Mouse (Mus musculus) liver, postnatal 0 days (tissue): Measurements from ENCODE around the gene Olfr460. TPM values are rescaled to one million over a fixed set of nuclear protein-coding genes. Genes with fewer than 3 reads are reported as not detected.

Source experiments
- ATAC-seq: fragments of 200-750 bp; cut with Nextera tagmentation; 2 replicates; pipeline ENCODE4 v1.8.0; 2017; ENCODE audit warnings: mild to moderate bottlenecking, moderate library complexity
- DNase-seq: peaks from one replicate; pipeline ENCODE4 v3.0.0-alpha.2; 2016
- H3K27ac ChIP-seq: fragments of 300-500 bp; sonication (generic); 2 replicates; pipeline ENCODE4 v1.5.1; 2014; ENCODE audit warnings: antibody characterized with exemption, moderate library complexity, mild to moderate bottlenecking, low read depth
- H3K27me3 ChIP-seq: fragments of 300-500 bp; sonication (generic); 2 replicates; pipeline ENCODE4 v1.6.1; 2014; ENCODE audit warnings: low read length, control low read depth, mixed read lengths; ENCODE audit not compliant: insufficient read depth
- H3K36me3 ChIP-seq: fragments of 300-500 bp; sonication (generic); replicated peaks from 2 replicates; pipeline ENCODE4 v1.6.1; 2014; ENCODE audit warnings: mild to moderate bottlenecking, control low read depth, low read length, moderate library complexity, mixed read lengths; ENCODE audit not compliant: insufficient read depth
- H3K4me1 ChIP-seq: fragments of 300-500 bp; sonication (generic); 2 replicates; pipeline ENCODE4 v1.6.1; 2014; ENCODE audit warnings: antibody characterized with exemption, mild to moderate bottlenecking, control low read depth; ENCODE audit not compliant: insufficient read depth
- H3K4me2 ChIP-seq: fragments of 300-500 bp; sonication (generic); 2 replicates; pipeline ENCODE4 v1.6.1; 2014; ENCODE audit warnings: low read depth, mild to moderate bottlenecking, low read length, moderate library complexity, mixed read lengths
- H3K4me3 ChIP-seq: fragments of 300-500 bp; sonication (generic); 2 replicates; pipeline ENCODE4 v1.5.1; 2014; ENCODE audit warnings: low read depth, low read length
- H3K9ac ChIP-seq: fragments of 300-500 bp; sonication (generic); replicated peaks from 2 replicates; pipeline ENCODE4 v1.6.1; 2014; ENCODE audit warnings: mild to moderate bottlenecking, moderate library complexity
- H3K9me3 ChIP-seq: fragments of 300-500 bp; sonication (generic); 2 replicates; pipeline ENCODE4 v1.6.1; 2016; ENCODE audit warnings: mild to moderate bottlenecking, control low read depth, low read length, mixed read lengths
- CTCF ChIP-seq: sonication (generic); IDR thresholded peaks from 2 replicates; pipeline ENCODE4 v1.5.1; 2016; ENCODE audit warnings: antibody characterized with exemption, low read depth
- EP300 ChIP-seq: IDR thresholded peaks from 2 replicates; pipeline ENCODE4 v1.6.1; 2016; ENCODE audit warnings: antibody characterized with exemption, low read depth, mild to moderate bottlenecking
- WGBS: fragments of 180-500 bp; shearing (Covaris S2); extraction: QIAGEN DNeasy Blood & Tissue Kit; methylation state at CpG from one replicate; pipeline ENCODE4 v1.1.7; 2014; ENCODE audit not compliant: insufficient replicate concordance; 5-methylcytosine and 5-hydroxymethylcytosine counted together
- polyA plus RNA-seq: library from polyadenylated mRNA; unstranded; fragments of >200 nt; fragmentation: Nextera tagmentation; extraction: Ambion mirVana; gene quantifications from 2 replicates; pipeline ENCODE4 v1.2.1, GENCODE M21; 2015

Gene Olfr460
- not detected in 2 replicates for polyA plus RNA-seq

GRCm38 (mm10) chr6:40569187-40569586 is at the start of gene Olfr460:
Gene Olfr460 (plus strand): TSS chr6:40569487.
- Histone ChIP-seq H3K4me2 (no peak within 1 kb of the TSS), H3K27me3 (no peaks in the 10 kb centered on the region), H3K27ac (no peak within 1 kb of the TSS), H3K9me3 (no peaks in the 10 kb centered on the region), H3K4me3 (no peak within 1 kb of the TSS), H3K36me3 (no peaks in the 10 kb centered on the region), H3K4me1 (no peaks in the 10 kb centered on the region), H3K9ac (no peak within 1 kb of the TSS)
- WGBS = 80% methylated on average over 3 of the region's 3 CpGs
- DNase-seq (no peak), ATAC-seq (no peak)
- no peak for TF ChIP-seq CTCF
- TF ChIP-seq EP300 = no peak

GRCm38 (mm10) chr6:40544690-40545089 is 24.6 kb upstream of the Olfr460 start:
- no peak overlapping the region for H3K4me2 ChIP-seq
- no peaks in the 10 kb centered on the region for H3K4me1 ChIP-seq
- no peak overlapping the region for H3K9ac ChIP-seq
- H3K4me3 ChIP-seq = no peak overlapping the region
- H3K36me3 ChIP-seq = no peaks in the 10 kb centered on the region
- no peak for ATAC-seq
- no peak for TF ChIP-seq CTCF
- no peak for TF ChIP-seq EP300
- H3K27me3 ChIP-seq = no peaks in the 10 kb centered on the region
- no peaks in the 10 kb centered on the region for H3K9me3 ChIP-seq
- no peak overlapping the region for H3K27ac ChIP-seq
- no peak for DNase-seq
- 68% methylated on average over 10 of the region's 10 CpGs for WGBS

GRCm38 (mm10) chr6:40554950-40555349 is 14.3 kb upstream of the Olfr460 start, which contains the start of gene Olfr461:
Gene Olfr461 (minus strand): TSS chr6:40555050.
- H3K27ac ChIP-seq = no peak within 1 kb of the TSS
- no peaks in the 10 kb centered on the region for H3K9me3 ChIP-seq
- DNase-seq = no peak
- H3K4me1 ChIP-seq = no peaks in the 10 kb centered on the region
- H3K27me3 ChIP-seq = no peaks in the 10 kb centered on the region
- no peak for ATAC-seq
- H3K4me3 ChIP-seq = no peak within 1 kb of the TSS
- H3K4me2 ChIP-seq = no peak within 1 kb of the TSS
- no peaks in the 10 kb centered on the region for H3K36me3 ChIP-seq
- 72% methylated on average over 2 of the region's 2 CpGs for whole genome bisulfite sequencing
- no peak within 1 kb of the TSS for H3K9ac ChIP-seq
- TF ChIP-seq CTCF = no peak
- no peak for TF ChIP-seq EP300

GRCm38 (mm10) chr6:40573618-40574017 is 4.3 kb downstream of the Olfr460 start:
- Histone ChIP-seq H3K27me3 (no peaks in the 10 kb centered on the region), H3K36me3 (no peaks in the 10 kb centered on the region), H3K9ac (no peak overlapping the region), H3K9me3 (no peaks in the 10 kb centered on the region), H3K4me1 (no peaks in the 10 kb centered on the region), H3K4me3 (no peak overlapping the region), H3K4me2 (no peak overlapping the region), H3K27ac (no peak overlapping the region)
- TF ChIP-seq EP300 = no peak
- no peak for TF ChIP-seq CTCF
- WGBS = 47% methylated on average over 3 of the region's 3 CpGs
- no peak for DNase-seq
- no peak for ATAC-seq

- TF ChIP-seq EP300 = peak; percentile 34; the same call in 1 of the 2 replicates
- no peak for TF ChIP-seq CTCF
- Histone ChIP-seq H3K4me1 (no peaks in the 10 kb centered on the region), H3K27ac (no peak overlapping the region), H3K36me3 (no peaks in the 10 kb centered on the region), H3K4me2 (no peak overlapping the region; the same call in 1 of the 2 replicates), H3K27me3 (no peaks in the 10 kb centered on the region), H3K4me3 (no peak overlapping the region), H3K9me3 (no peaks in the 10 kb centered on the region), H3K9ac (no peak overlapping the region)
- DNase-seq (no peak), ATAC-seq (0 out of 2 replicates have a peak, but pooled peaks have one; percentile 33)
- WGBS = 42% methylated on average over 1 of the region's 1 CpGs
These were observed 7.0 kb downstream of the Olfr460 start for GRCm38 (mm10) chr6:40576305-40576704.

GRCm38 (mm10) chr6:40584336-40584735 is 15.0 kb downstream of the Olfr460 start:
- ATAC-seq (no peak), DNase-seq (no peak)
- 46% methylated on average over 6 of the region's 6 CpGs for WGBS
- Histone ChIP-seq H3K4me2 (peak overlapping the region; percentile 38), H3K36me3 (no peaks in the 10 kb centered on the region), H3K4me3 (peak overlapping the region; percentile 34), H3K27ac (0 out of 2 replicates have a peak overlapping the region, but pooled peaks have one; percentile 4), H3K4me1 (no peaks in the 10 kb centered on the region), H3K9ac (no peak overlapping the region), H3K9me3 (no peaks in the 10 kb centered on the region), H3K27me3 (no peaks in the 10 kb centered on the region)
- TF ChIP-seq CTCF = no peak
- no peak for TF ChIP-seq EP300

GRCm38 (mm10) chr6:40585645-40586044 is 16.4 kb downstream of the Olfr460 start, which contains the start of gene Clec5a:
Gene Clec5a (minus strand): TSS chr6:40585821.
- peak within 1 kb of the TSS; percentile 34 for H3K4me3 ChIP-seq
- WGBS = 35% methylated on average over 5 of the region's 5 CpGs

More at GRCm38 (mm10) chr6:40585645-40586044, 16.4 kb downstream of the Olfr460 start, which contains the start of gene Clec5a:
- no peaks in the 10 kb centered on the region for H3K4me1 ChIP-seq
- peak within 1 kb of the TSS; percentile 38 for H3K4me2 ChIP-seq
- H3K9me3 ChIP-seq = no peaks in the 10 kb centered on the region
- DNase-seq (no peak), ATAC-seq (no peak)
- H3K9ac ChIP-seq = no peak within 1 kb of the TSS; the same call in 1 of the 2 replicates
- no peak for TF ChIP-seq CTCF
- no peak for TF ChIP-seq EP300
- no peaks in the 10 kb centered on the region for H3K36me3 ChIP-seq
- H3K27me3 ChIP-seq = no peaks in the 10 kb centered on the region
- H3K27ac ChIP-seq = 0 out of 2 replicates have a peak within 1 kb of the TSS, but pooled peaks have one; percentile 4
